Mouse (Mus musculus): ENCODE measurements around the gene Cops7b. TPM values are rescaled to one million over a fixed set of nuclear protein-coding genes. Genes with fewer than 3 reads are reported as not detected.
A peak's percentile ranks its signal among the peaks of the same experiment; 100 is the strongest.

Cops7b gene
- total and polyA plus RNA-seq, 2 experiments = 5.0 to 20.2 TPM

GRCm38 (mm10) chr1:86632732-86633380, 50.2 kb downstream of the Cops7b start:
- Histone ChIP-seq H3K36me3 (ENCODE audit: control insufficient read depth, insufficient read depth, low read length) (no peaks in the 10 kb centered on the region), H3K9ac (ENCODE audit: low read depth, low read length) (no peak overlapping the region), H3K27ac (replicated peaks; ENCODE audit: insufficient read depth, low read depth, low read length) (peak overlapping the region; percentile 53), H3K27me3 (ENCODE audit: control insufficient read depth, insufficient read depth, low read length) (no peaks in the 10 kb centered on the region), H3K4me1 (ENCODE audit: control insufficient read depth, insufficient read depth, low read length) (peaks cover 20% of the 10 kb centered on the region), H3K79me2 (ENCODE audit: control insufficient read depth, insufficient read depth, low read length) (no peaks in the 10 kb centered on the region), H3K4me3 (ENCODE audit: insufficient read depth, low read depth, low read length) (no peak overlapping the region)
- no peak for DNase-seq (ENCODE audit: extremely low read depth, low read depth, low spot score)
- TF ChIP-seq POLR2A (IDR thresholded peaks at IDR 0.05; ENCODE audit: extremely low read depth, insufficient read depth, low read length) = no peak
- TF ChIP-seq CTCF (IDR thresholded peaks at IDR 0.05; ENCODE audit: low read depth, low read length) = no peak
- 70% methylated on average over 6 of the region's 6 CpGs for WGBS

- Histone ChIP-seq H3K4me3 (ENCODE audit: insufficient read depth, low read depth, low read length) (no peak overlapping the region), H3K27me3 (ENCODE audit: control insufficient read depth, insufficient read depth, low read length) (no peaks in the 10 kb centered on the region), H3K9ac (ENCODE audit: low read depth, low read length) (no peak overlapping the region), H3K27ac (replicated peaks; ENCODE audit: insufficient read depth, low read depth, low read length) (peak overlapping the region; percentile 53), H3K79me2 (ENCODE audit: control insufficient read depth, insufficient read depth, low read length) (no peaks in the 10 kb centered on the region), H3K4me1 (ENCODE audit: control insufficient read depth, insufficient read depth, low read length) (peaks cover 16% of the 10 kb centered on the region), H3K36me3 (ENCODE audit: control insufficient read depth, insufficient read depth, low read length) (no peaks in the 10 kb centered on the region)
- peak; percentile 80 for DNase-seq (ENCODE audit: extremely low read depth, low read depth, low spot score)
- 20% methylated on average over 3 of the region's 3 CpGs for WGBS
- TF ChIP-seq POLR2A (IDR thresholded peaks at IDR 0.05; ENCODE audit: extremely low read depth, insufficient read depth, low read length) (no peak), CTCF (IDR thresholded peaks at IDR 0.05; ENCODE audit: low read depth, low read length) (no peak)
These were observed 50.7 kb downstream of the Cops7b start for GRCm38 (mm10) chr1:86633434-86633833.

- 70% methylated on average over 7 of the region's 7 CpGs for WGBS
- no peaks in the 10 kb centered on the region for H3K36me3 ChIP-seq (ENCODE audit: control insufficient read depth, insufficient read depth, low read length)
These were observed 51.4 kb downstream of the Cops7b start for GRCm38 (mm10) chr1:86633840-86634750.

GRCm38 (mm10) chr1:86634751-86635359, 52.2 kb downstream of the Cops7b start:
- no peak overlapping the region for H3K9ac ChIP-seq (ENCODE audit: low read depth, low read length)
- no peak overlapping the region for H3K4me3 ChIP-seq (ENCODE audit: insufficient read depth, low read depth, low read length)
- WGBS = 49% methylated on average over 6 of the region's 6 CpGs
- DNase-seq (ENCODE audit: extremely low read depth, low read depth, low spot score) = peak; percentile 71
- H3K79me2 ChIP-seq (ENCODE audit: control insufficient read depth, insufficient read depth, low read length) = no peaks in the 10 kb centered on the region
- no peak overlapping the region for H3K27ac ChIP-seq (replicated peaks; ENCODE audit: insufficient read depth, low read depth, low read length)
- no peaks in the 10 kb centered on the region for H3K36me3 ChIP-seq (ENCODE audit: control insufficient read depth, insufficient read depth, low read length)
- TF ChIP-seq POLR2A (IDR thresholded peaks at IDR 0.05; ENCODE audit: extremely low read depth, insufficient read depth, low read length) (no peak), CTCF (IDR thresholded peaks at IDR 0.05; ENCODE audit: low read depth, low read length) (no peak)
- peaks cover 14% of the 10 kb centered on the region for H3K4me1 ChIP-seq (ENCODE audit: control insufficient read depth, insufficient read depth, low read length)
- no peaks in the 10 kb centered on the region for H3K27me3 ChIP-seq (ENCODE audit: control insufficient read depth, insufficient read depth, low read length)

More at GRCm38 (mm10) chr1:86633840-86634750, 51.4 kb downstream of the Cops7b start:
- H3K27me3 ChIP-seq (ENCODE audit: control insufficient read depth, insufficient read depth, low read length) = no peaks in the 10 kb centered on the region
- H3K9ac ChIP-seq (ENCODE audit: low read depth, low read length) = no peak overlapping the region
- H3K4me1 ChIP-seq (ENCODE audit: control insufficient read depth, insufficient read depth, low read length) = peaks cover 14% of the 10 kb centered on the region
- H3K79me2 ChIP-seq (ENCODE audit: control insufficient read depth, insufficient read depth, low read length) = no peaks in the 10 kb centered on the region
- no peak for DNase-seq (ENCODE audit: extremely low read depth, low read depth, low spot score)
- TF ChIP-seq CTCF (IDR thresholded peaks at IDR 0.05; ENCODE audit: low read depth, low read length) = no peak
- TF ChIP-seq POLR2A (IDR thresholded peaks at IDR 0.05; ENCODE audit: extremely low read depth, insufficient read depth, low read length) = no peak
- no peak overlapping the region for H3K4me3 ChIP-seq (ENCODE audit: insufficient read depth, low read depth, low read length)
- peak overlapping the region; percentile 60 for H3K27ac ChIP-seq (replicated peaks; ENCODE audit: insufficient read depth, low read depth, low read length)

- H3K27me3 ChIP-seq (ENCODE audit: control insufficient read depth, insufficient read depth, low read length) = no peaks in the 10 kb centered on the region
- DNase-seq (ENCODE audit: extremely low read depth, low read depth, low spot score) = no peak
- no peaks in the 10 kb centered on the region for H3K36me3 ChIP-seq (ENCODE audit: control insufficient read depth, insufficient read depth, low read length)
- no peak overlapping the region for H3K27ac ChIP-seq (replicated peaks; ENCODE audit: insufficient read depth, low read depth, low read length)
- no peaks in the 10 kb centered on the region for H3K4me1 ChIP-seq (ENCODE audit: control insufficient read depth, insufficient read depth, low read length)
- 87% methylated on average over 13 of the region's 13 CpGs for WGBS
- H3K79me2 ChIP-seq (ENCODE audit: control insufficient read depth, insufficient read depth, low read length) = no peaks in the 10 kb centered on the region
- H3K9ac ChIP-seq (ENCODE audit: low read depth, low read length) = no peak overlapping the region
- TF ChIP-seq CTCF (IDR thresholded peaks at IDR 0.05; ENCODE audit: low read depth, low read length) = no peak
- no peak for TF ChIP-seq POLR2A (IDR thresholded peaks at IDR 0.05; ENCODE audit: extremely low read depth, insufficient read depth, low read length)
- no peak overlapping the region for H3K4me3 ChIP-seq (ENCODE audit: insufficient read depth, low read depth, low read length)
These were observed 60.6 kb downstream of the Cops7b start for GRCm38 (mm10) chr1:86643101-86643809.
